Mouse (Mus musculus) adrenal gland, postnatal 4 days (tissue): ENCODE results near the gene Crtam. TPM values are rescaled to one million over a fixed set of nuclear protein-coding genes. Genes with fewer than 3 reads are reported as not detected.

Experiments used
- total RNA-seq, 2 experiments: library from RNA; stranded (reverse); gene quantifications; 2 replicates each; pipeline ENCODE4 v1.2.3; 2021

The Crtam gene
- total RNA-seq, 2 experiments from 2014 or later: 0.53 to 0.54 TPM

Other genes starting within 250 kb of the Crtam start
- 1,000 to 10,000 TPM; 1,260 to 1,409 TPM for gene Hspa8, start 203.6 kb downstream of the Crtam start, total RNA-seq
- under 1 TPM in 1 of 2 experiments, not detected in 1; 0.08 TPM for gene Bsx, start 130.5 kb downstream of the Crtam start, total RNA-seq
- under 1 TPM; 0.23 to 0.25 TPM for gene Jhy, start 40.5 kb downstream of the Crtam start, total RNA-seq
- 1 to 10 TPM; 6.5 to 6.7 TPM for gene Ubash3b, start 157.1 kb upstream of the Crtam start, total RNA-seq